Mouse (Mus musculus) embryo, embryonic 11 days (tissue): ENCODE measurements around the gene Sh3gl2.

Source experiments
- DNase-seq: peaks from one replicate; pipeline ENCODE4 v3.0.0-alpha.2; 2015

Sh3gl2 gene

GRCm38 (mm10) chr4:85232386-85233381, 27.8 kb downstream of the Sh3gl2 start:
- no peak for DNase-seq

- no peak for DNase-seq
Observed at GRCm38 (mm10) chr4:85241675-85242074, 36.7 kb downstream of the Sh3gl2 start.

- no peak for DNase-seq
Observed at GRCm38 (mm10) chr4:85242562-85242961, 37.6 kb downstream of the Sh3gl2 start.

DNA sequence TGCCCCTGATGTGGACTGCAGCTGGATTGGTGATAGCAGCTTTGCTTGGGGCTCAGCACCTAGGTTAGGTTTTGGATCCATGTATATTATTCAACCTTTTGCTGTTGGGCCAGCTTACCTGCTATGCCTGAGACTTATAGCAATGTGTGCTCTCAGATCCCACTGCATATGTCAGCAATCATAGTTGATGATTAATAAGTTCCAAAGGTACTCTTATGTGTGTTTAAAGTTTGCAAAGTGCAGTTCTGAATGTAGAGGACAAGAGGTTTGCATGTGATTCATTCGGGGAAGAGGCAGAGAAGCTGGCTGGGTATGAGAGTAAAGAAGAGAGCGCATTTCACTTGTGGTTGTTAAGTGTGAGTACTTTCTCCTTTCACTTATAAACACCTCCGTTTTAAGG, 43.7 kb downstream of the Sh3gl2 start:
- DNase-seq = no peak

GRCm38 (mm10) chr4:85250271-85250670, 45.3 kb downstream of the Sh3gl2 start:
- DNase-seq = no peak

GRCm38 (mm10) chr4:85250786-85251185, 45.9 kb downstream of the Sh3gl2 start:
- no peak for DNase-seq

- DNase-seq = no peak
Observed at GRCm38 (mm10) chr4:85255771-85256389, 51.0 kb downstream of the Sh3gl2 start.

DNA sequence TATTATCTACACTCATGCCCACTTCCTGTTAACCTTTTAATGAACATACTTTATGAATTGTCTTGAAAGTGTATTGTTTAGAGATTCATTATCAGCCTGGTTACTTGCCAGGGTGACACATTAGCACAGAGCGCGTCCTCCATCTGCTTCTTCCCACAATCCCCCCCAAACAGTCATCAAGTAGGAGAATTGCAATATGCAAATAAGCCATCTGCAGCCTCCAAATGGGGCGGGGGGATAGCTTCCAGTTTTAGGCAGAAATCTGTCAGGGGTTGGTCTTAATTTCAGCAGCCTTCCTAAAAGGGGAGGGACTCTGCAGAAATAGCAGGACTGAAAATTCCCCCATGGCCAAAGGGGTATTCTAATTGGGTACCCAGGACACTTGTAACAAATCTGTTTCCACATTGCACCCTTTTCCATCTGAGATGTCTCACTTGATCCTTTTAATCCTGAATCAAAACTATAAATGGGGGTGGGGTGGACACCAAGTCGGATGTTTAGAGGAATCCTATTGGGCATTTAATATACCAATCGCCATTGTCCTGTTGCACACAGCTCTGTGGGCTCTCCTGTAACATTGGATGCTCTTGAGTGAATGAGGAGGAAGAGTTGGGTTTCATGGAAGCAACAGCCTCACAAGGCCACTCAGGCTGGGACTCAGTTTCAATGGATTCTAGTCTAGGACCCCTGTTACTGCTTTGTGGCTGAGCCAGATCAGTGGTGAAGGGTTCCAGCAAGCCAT, 51.7 kb downstream of the Sh3gl2 start:
- no peak for DNase-seq

DNA sequence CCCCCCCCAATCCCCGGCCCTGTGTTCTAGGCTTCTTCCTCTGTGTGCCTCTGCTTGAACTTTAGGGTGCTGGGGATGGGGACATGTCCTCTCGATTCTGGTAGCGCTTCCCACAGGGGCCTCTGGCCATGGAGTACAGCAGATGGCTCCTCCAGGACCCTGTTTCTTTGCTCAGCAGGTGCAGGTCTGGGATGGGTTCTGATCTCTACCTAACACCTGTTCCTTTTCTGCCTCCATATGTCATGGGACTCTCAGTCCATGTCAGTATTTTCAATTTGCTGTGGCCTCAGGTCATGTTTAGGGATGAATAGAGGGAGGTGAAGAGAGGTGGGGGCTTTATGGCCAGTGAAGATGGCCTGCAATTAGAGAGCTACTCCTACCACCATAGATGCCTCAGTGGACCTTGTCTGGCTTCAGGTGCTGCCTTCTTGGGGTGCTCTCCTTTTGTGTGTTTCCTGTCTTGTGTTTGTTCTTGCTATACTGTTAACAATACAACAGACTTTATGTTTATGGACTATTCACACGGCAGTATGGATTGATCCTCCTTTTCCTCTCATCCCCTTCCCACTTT, 52.9 kb downstream of the Sh3gl2 start:
- no peak for DNase-seq

DNA sequence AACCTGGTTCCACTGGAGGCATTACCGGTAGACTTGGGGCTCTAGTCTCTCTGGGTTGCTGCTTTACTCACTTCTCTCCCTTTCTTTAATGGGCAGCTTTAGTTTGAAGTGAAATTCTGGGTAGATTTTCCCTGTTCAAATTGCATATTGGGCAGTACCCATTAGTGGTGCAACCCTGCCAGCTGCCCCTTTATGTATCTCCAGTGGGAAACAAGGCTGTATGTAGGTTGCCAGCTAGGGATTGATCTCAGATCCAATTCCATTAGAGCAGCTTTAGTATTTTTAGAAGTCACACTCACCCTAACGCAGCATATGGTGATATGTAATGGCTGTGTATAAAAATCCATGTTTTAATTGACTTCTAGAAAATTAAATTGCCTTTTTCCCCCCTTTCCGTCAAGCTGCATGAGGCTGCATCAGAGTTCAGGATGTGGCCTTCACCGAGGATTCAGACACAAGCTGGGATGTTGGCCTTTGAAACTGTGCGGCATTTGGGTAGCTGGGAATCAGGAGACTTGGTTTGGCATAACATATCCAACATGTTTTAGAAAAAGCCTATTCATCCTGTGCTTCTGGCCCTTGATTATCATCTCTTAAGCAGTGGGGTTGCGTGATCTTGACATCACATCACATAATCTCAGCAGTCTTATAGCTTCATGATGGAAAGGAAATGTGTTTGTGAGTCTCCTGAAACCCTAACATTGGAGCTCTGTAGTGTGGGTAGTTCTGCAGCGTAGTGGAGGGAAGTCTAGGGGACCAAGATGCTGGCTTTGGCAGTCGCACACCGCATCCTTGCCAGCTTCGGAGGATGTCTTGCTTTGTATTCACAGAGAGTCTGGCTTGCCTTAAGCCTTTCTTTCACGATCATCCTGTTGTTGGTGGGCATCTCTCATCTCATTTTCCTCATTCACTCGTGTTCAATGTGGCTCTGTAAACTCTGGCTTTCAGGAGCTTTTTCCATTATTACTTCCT, 56.0 kb downstream of the Sh3gl2 start:
- DNase-seq = no peak

DNA sequence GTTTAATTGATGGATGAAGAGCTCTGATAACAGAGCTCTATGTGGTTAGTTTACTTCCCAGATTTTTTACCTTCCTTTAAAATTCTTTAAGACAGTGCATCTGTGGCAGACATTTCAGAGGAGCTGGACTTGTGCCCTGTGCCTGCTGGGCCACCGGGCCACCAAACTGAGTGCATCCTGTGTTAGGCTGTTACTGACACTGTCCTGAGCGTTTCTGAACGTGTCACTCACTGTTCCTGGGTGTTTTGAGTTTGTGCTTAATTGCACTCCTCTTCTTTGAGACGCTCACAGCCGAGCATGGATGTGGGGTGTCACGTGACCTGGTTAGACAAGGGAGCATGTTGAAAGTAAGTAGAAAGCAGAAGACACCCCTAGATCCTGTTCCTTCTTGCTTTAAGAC, 57.2 kb downstream of the Sh3gl2 start:
- DNase-seq = no peak

DNA sequence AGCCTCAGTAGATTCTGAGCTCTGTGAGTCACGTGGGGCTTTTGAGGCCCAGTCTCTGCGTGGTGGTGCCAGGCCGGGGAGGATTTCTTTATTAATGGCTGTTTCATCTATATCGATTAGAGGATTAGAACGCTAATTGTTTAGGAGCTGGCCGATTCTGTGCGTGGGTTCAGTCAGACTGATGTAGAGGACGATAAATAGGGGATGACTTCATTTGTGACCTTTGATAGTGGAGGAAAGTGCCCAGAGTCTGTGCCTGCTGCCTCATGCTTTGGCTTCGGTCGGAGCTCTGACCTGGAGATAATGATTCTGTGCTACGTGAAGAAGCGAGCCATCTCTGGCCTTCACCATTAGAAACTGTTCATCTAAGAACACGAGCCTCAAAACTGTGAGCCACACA, 57.7 kb downstream of the Sh3gl2 start:
- no peak for DNase-seq

GRCm38 (mm10) chr4:85267456-85267855, 62.5 kb downstream of the Sh3gl2 start:
- DNase-seq = no peak

GRCm38 (mm10) chr4:85272877-85273276, 68.0 kb downstream of the Sh3gl2 start:
- DNase-seq = no peak

DNA sequence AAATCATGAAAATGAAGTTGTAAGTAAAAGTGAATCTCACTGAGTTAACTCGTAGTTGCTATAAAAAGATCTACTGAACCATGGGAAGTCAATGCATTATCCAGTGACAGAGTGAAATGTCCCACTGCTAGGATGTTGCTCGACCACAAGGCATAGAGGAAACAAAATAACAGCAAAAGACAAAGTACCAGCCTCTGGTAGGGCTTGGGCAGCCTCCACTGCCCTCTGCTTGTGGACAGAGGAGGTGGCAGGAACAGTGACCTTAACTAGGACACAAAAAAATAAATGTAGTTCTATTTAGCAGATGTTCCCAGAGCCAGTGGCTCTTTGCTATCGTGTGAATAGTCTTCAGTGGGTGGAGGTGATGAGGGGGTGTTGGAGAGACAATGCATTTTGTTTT, 68.5 kb downstream of the Sh3gl2 start:
- no peak for DNase-seq

DNA sequence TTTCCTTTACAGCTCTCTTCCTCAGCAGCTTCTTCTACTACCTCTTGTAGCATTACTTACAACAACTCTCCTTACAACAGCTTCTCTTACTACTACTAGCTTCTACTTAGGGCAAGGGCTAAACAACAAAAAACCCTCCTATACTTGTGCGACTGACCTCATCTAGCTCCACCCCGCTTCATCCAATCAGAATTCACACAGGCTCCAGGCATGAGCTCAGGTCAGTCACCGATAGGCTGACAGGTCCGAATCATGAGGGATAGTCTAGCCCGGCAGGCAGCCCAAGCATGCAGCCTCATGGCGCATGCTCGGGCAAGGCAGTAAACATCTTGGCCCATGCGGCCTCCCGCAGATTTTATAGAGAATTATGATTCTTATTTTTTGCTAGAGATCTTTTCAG, 78.2 kb downstream of the Sh3gl2 start:
- no peak for DNase-seq

DNA sequence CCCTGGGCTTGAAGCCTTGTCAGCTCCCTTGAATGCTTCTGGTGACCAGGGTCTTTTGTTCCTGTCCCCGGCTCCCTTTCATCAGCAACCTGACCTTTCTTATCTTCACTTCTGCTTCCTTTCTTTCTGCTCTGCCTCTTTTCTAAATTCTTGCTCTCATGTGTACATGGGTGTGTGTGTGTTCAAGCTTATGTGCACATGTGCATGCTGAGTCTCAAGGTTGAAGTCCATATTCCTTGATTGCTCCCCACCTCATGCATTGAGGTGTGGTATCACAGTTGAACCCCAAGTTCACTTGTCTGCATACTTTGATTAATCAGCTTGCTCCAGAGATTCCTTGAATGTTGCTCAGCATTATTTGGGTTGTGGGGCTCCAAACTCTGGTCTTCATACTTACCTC, 85.1 kb downstream of the Sh3gl2 start:
- DNase-seq = no peak

GRCm38 (mm10) chr4:85291296-85291695, 86.4 kb downstream of the Sh3gl2 start:
- DNase-seq = no peak

GRCm38 (mm10) chr4:85293368-85293767, 88.4 kb downstream of the Sh3gl2 start:
- no peak for DNase-seq

DNA sequence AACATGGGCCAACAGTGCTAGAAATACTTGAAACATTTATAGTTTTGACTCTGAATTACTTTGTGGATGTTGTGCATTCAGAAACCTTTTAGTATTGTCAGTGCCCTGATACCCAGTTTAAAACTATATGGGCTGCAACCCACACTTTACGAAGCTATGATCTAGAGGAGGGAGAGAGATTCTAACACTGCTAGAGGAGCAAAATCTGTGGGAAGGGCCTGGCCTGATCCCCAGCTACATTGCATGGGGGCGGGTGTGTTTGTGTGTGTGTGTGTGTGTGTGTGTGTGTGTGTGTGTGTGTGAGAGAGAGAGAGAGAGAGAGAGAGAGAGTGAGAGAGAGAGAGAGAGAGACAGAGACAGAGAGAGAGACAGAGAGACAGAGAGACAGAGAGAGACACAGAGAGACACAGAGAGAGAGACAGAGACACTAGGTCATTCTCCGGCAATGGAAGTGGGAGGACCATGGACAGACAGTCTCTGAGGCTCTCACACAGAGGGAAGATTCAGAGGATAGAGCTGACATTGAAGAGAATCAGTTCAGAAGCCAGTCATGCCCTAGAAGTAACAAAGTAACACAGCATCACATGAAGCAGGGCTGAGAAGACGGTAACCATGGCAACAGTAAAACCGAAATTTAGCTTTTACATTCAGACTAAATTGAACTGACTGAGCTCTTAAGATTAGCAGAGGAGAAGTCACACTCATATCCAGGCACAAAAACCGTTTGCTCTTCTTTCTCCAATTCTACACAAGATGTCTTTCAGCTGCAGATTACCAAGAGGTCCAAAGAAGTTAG, 95.9 kb downstream of the Sh3gl2 start:
- no peak for DNase-seq
